Mouse (Mus musculus) embryonic fibroblast, embryonic 13.5 days (primary cell): ENCODE results near the gene Olfr763. TPM values are rescaled to one million over a fixed set of nuclear protein-coding genes. Genes with fewer than 3 reads are reported as not detected.
"Not testable (repeated sequence)": the region's sequence is repeated elsewhere in the genome, so short reads cannot be mapped to it uniquely, and the experiment has no call there.

Source experiments
- H3K27ac ChIP-seq: 2 replicates; pipeline ENCODE4 v1.5.1; 2012; ENCODE audit warnings: low read length, control low read depth, inconsistent platforms; ENCODE audit not compliant: insufficient read depth
- H3K4me1 ChIP-seq: 2 replicates; pipeline ENCODE4 v1.6.1; 2011; ENCODE audit warnings: low read length; ENCODE audit not compliant: control insufficient read depth, insufficient read depth
- H3K4me3 ChIP-seq: 2 replicates; pipeline ENCODE4 v1.5.1; 2011; ENCODE audit warnings: mild to moderate bottlenecking, control low read depth, low read length; ENCODE audit not compliant: insufficient read depth
- CTCF ChIP-seq: IDR thresholded peaks from 2 replicates; pipeline ENCODE4 v1.5.1; 2011; ENCODE audit warnings: mild to moderate bottlenecking, control low read depth, low read length, moderate library complexity, borderline replicate concordance; ENCODE audit not compliant: insufficient read depth
- POLR2A ChIP-seq: IDR thresholded peaks from 2 replicates; pipeline ENCODE4 v1.6.1; 2011; ENCODE audit warnings: low read depth, mild to moderate bottlenecking, control low read depth, low read length, moderate library complexity
- polyA plus RNA-seq: library from polyadenylated mRNA; stranded (reverse); fragments of >200 nt; gene quantifications from 2 replicates; pipeline ENCODE4 v1.2.4, GENCODE M21; 2011; ENCODE audit warnings: low read depth; ENCODE audit not compliant: missing spikeins, insufficient read length

Gene Olfr763
- polyA plus RNA-seq, 1 experiment = not detected

DNA sequence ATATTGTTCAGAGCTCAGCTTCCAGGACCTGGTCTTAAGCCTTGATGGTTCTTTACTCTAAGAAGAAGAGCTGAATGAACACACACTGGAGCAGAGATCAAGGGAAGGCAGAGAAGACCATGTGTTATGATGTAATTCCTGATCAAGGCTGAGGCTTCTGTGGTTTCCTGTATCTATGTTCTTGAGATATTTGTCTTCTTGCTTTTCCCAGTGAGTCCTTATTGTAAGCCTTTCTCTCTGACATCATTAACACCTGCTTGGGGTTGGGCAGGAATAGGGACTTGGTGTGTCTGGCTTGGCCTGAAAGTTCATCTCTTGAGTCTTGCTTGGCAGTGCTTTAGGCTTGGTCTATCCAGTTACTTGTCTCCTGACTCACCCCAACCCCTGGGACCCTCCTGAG lies 19.6 kb upstream of the Olfr763 start:
- no peak for TF ChIP-seq CTCF
- TF ChIP-seq POLR2A = no peak
- Histone ChIP-seq H3K4me1 (no peaks in the 10 kb centered on the region), H3K27ac (no peak overlapping the region), H3K4me3 (no peak overlapping the region)

DNA sequence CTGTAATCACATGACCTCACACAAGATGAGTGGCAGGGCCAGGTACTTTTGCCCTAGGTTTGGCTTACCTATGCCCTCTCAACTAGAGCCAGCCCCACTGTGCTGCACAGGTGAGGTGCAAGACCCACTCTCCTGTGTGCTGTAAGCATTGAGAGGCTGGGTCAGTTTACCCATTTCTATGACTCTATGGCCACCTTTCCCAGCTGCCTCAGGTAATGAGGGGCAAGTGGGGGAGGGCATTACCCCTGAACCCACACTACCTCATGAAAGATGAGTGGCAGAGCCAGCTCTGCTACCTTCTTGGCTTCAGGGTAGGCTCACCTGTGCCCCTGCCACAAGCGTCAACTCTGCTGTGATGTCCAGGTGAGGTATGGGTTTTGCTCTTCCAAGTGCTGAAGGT lies 14.8 kb upstream of the Olfr763 start:
- Histone ChIP-seq H3K4me1 (no peaks in the 10 kb centered on the region), H3K4me3 (no peak overlapping the region), H3K27ac (no peak overlapping the region)
- TF ChIP-seq CTCF (no peak), POLR2A (no peak)

DNA sequence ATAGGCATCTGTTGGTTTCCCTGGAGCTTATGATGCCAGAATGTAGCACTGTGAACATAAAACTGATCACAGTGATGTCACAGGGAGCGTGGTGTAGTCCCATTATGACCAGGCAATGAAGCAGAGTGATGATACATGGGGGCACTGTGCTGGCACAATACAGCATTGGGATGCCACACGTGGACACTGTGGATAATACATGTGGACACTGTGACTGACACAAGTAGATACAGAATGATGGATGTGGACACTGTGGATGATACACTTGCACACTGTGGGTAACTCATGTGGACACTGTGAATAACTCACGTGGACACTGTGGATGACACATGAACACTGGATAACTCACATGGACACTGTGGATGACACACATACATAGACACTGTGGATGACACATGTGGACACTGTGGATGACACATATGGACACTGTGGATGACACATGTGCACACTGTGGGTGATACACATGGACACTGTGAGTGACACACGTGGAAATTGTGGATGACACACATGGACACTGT lies 14.0 kb upstream of the Olfr763 start:
- TF ChIP-seq CTCF (no peak), POLR2A (no peak)
- H3K4me1 ChIP-seq = no peaks in the 10 kb centered on the region
- H3K27ac ChIP-seq = no peak overlapping the region
- no peak overlapping the region for H3K4me3 ChIP-seq

DNA sequence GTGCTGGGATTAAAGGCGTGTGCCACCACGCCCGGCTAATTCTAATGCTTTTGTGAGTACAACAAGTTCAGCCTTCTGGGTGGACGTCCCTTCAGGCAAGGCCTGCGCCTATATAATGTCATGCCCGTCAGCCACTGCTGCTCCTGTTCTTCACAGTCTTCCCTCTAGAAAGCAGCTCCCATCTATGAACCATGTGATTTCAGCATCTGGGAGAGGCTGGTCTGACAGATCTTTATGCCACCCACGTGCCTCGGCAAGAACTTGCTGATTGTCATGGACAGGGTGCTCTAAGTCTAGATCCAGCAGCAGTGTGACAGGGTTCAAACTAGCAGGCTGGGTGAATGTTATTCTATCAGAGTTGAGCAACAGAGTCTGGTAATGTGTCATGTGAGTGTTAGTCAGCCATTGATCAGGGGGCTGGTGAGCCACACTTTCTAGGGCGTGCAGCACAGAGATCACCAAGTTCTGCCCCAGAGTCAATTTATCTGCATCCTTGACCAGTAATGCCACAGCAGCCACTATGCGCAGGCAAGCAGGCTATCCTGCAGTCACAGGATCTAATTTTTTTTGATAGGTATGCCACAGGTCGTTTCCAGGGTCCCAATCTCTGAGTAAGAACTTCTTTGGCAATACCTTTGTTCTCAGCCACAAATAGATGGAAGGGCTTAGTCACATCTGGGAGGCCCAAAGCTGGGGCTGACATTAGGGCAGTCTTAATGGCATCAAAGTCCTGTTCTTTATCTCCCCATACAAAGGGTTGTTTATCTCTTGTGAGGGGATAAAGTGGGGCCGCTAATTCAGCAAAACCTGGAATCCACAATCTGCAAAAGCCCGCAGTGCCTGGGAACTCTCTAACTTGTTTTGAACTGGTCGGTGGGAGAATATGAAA lies 6.3 kb upstream of the Olfr763 start:
- Histone ChIP-seq H3K4me1 (no peaks in the 10 kb centered on the region), H3K4me3 (no peak overlapping the region), H3K27ac (no peak overlapping the region)
- TF ChIP-seq CTCF (no peak), POLR2A (no peak)

GRCm38 (mm10) chr10:129011511-129011910 lies 920 bp downstream of the Olfr763 start:
- not testable (repeated sequence) for H3K4me3 ChIP-seq, H3K27ac ChIP-seq, H3K4me1 ChIP-seq

DNA sequence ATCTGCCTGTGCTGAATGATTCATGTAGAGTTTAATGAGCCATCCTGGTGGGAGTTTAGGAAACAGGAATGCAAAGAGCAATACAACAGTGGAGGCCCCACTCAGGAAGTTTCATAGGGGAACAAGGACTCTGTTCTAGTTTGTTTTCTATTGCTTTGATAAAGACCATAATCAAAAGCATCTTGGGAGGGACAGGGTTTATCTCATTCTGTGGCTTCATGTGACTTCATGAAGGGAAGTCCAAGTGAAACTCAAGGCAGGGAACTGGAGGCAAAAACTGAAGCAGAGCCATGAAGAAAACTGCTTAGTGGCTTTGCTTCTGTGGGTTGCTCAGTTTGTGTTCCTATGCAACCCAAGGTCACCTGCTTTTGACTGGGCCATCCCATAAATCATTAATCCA lies 3.9 kb downstream of the Olfr763 start:
- Histone ChIP-seq H3K27ac (no peak overlapping the region), H3K4me1 (no peaks in the 10 kb centered on the region), H3K4me3 (no peak overlapping the region)
- TF ChIP-seq CTCF = no peak
- no peak for TF ChIP-seq POLR2A

DNA sequence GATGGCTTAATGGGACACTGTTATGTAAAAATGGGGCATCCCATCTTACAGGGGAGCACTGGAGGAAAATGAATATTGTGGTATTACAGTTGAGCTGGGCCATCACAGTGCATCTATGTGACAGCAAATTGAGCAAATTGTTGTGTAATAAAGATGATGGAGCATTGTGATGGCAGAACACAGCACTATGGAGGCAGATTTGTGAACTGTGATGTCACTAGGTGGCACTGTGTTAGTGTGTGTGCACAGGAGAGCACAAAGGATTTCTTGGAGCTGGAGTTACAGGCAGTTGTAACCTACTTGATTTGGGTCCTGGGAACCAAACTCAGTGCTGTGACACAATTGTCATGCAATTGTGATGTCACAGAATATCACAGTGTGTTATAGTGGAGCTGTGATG lies 12.7 kb downstream of the Olfr763 start:
- H3K4me1 ChIP-seq = no peaks in the 10 kb centered on the region
- H3K27ac ChIP-seq = no peak overlapping the region
- no peak overlapping the region for H3K4me3 ChIP-seq
- TF ChIP-seq CTCF (no peak), POLR2A (no peak)

DNA sequence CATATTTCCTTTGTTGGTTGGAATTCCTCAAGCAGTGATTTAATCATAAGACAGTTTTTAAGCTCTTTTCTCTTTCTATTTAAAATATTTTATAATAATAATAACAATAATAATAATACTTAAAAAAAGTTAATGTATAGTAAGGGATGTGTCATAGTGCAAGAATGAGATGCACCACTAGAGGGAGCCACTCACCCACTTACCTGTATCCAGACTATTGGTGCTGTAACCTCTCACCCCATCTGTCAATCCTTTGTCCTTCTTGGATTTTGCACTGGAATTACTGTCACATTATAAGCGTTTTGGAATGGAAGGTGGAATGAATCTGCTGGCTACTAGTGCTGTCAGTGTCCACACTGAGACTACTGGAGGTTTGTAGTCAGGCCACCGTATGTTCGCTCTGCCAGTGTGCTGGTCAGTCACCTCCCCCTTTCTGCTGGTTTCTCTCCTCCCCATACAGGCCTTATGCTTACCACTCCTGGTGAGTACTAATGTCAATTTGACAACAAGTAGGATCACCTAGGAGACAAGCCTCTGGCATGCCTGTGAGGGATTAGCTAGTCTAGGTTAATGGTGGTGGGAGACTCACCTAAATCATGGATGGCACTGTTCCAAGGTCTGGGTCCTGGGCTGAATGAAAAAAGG lies 15.5 kb downstream of the Olfr763 start:
- TF ChIP-seq CTCF (no peak), POLR2A (no peak)

DNA sequence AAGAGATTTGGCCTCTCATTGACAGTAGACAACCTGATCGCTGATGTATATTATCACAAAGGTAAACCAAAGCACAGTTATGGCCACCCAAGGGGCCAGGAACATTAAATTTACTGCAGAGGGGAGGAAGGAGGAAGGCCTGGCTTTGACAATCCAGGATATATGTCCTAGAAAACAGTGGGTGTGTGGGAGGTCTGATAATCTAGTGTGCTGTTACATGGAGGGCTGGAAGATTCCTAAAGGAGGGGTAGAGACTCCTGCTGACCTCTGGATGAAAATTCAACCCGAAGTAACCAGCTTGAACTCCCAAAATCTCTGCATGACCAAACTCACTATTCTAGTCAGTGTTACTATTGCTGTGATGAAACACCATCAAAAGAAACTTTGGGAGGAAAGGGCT lies 17.8 kb downstream of the Olfr763 start:
- Histone ChIP-seq H3K4me1 (no peaks in the 10 kb centered on the region), H3K27ac (no peak overlapping the region), H3K4me3 (no peak overlapping the region)
- no peak for TF ChIP-seq POLR2A
- TF ChIP-seq CTCF = no peak

More for the DNA sequence above, 15.5 kb downstream of the Olfr763 start:
- Histone ChIP-seq H3K27ac (no peak overlapping the region), H3K4me3 (no peak overlapping the region), H3K4me1 (no peaks in the 10 kb centered on the region)

- TF ChIP-seq POLR2A = no peak
- TF ChIP-seq CTCF = no peak
These were observed 29.2 kb downstream of the Olfr763 start, which contains the start of gene Olfr764-ps1 for GRCm38 (mm10) chr10:129039796-129040195. TSS of gene Olfr764-ps1 (minus strand) at chr10:129039896.

DNA sequence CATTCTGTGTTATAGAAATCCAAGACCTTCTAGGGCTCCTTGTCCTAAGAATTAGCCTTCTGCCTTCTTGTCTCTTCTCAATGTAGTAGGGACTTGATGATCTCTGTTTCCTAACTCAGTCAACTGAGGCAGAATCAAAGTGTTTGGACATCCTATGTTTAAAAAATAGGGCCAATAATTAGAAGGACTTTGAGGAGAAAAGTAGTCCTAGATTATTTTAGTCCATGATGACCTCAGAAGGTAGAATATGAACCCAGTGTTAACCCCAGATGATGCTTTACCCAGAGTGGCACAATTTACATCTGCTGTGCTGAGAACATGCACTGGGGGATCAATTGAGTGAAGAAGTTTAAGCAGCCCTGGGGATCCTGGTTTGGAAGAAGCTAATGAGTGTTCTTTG lies 39.3 kb downstream of the Olfr763 start, which contains the start of gene Olfr765:
Gene Olfr765, minus strand, starts transcription at position 101 of the 400 bp plus-strand sequence.
- not testable (repeated sequence) for H3K4me3 ChIP-seq, H3K27ac ChIP-seq, H3K4me1 ChIP-seq

More at GRCm38 (mm10) chr10:129039796-129040195, 29.2 kb downstream of the Olfr763 start, which contains the start of gene Olfr764-ps1:
- Histone ChIP-seq H3K27ac (no peak within 1 kb of the TSS), H3K4me3 (no peak within 1 kb of the TSS), H3K4me1 (no peaks in the 10 kb centered on the region)
